9 mouse cellular contexts compared by ENCODE assay signal in genomic region chr2:25193330-25193770, GRCm38 (mm10). TPM values are rescaled to one million over a fixed set of nuclear protein-coding genes. Genes with fewer than 3 reads are reported as not detected.
DNase-seq lines count a peak whose midpoint lies in the region; ATAC-seq and TF ChIP-seq lines count a peak whose summit lies in the region.
"Had no signal": no experiment of that assay in that cellular context is flagged by ENCODE, and none has a peak within 500 bp of the region (broad histone marks: within the 10 kb centered on the region; RNA-seq: fewer than 3 reads in every experiment).

No protein-coding gene starts in this region.

- WGBS in forebrain, embryonic 10.5 days = 5% methylated on average over 6 of the region's 6 CpGs
- WGBS in heart, postnatal 0 days = 2% methylated on average over 6 of the region's 6 CpGs
- 3% methylated on average over 6 of the region's 6 CpGs for WGBS in liver, postnatal 0 days (ENCODE audit: insufficient replicate concordance)
- 3% methylated on average over 6 of the region's 6 CpGs for WGBS in neural tube, embryonic 13.5 days

- peak; percentile 56; the same call in 1 of the 2 replicates for TF ChIP-seq POLR2A in CH12.LX (IDR thresholded peaks at IDR 0.05; ENCODE audit: low read depth, low read length)

- peaks cover 14 to 36% of the 10 kb centered on the region in 2 experiments for H3K4me1 ChIP-seq in CH12.LX (ENCODE audit: control insufficient read depth in 1 of 2, insufficient read depth in 2 of 2)
- H3K4me1 ChIP-seq in forebrain, embryonic 10.5 days = peaks cover 45% of the 10 kb centered on the region
- no peaks in the 10 kb centered on the region for H3K4me1 ChIP-seq in heart, postnatal 0 days (ENCODE audit: control insufficient read depth, insufficient read depth)
- H3K4me1 ChIP-seq in liver, postnatal 0 days (ENCODE audit: insufficient read depth) = peaks cover 36% of the 10 kb centered on the region
- H3K4me1 ChIP-seq in neural tube, embryonic 13.5 days (replicated peaks) = peaks cover 14% of the 10 kb centered on the region; the same call in 1 of the 2 replicates

- peak overlapping the region; percentile 99 for H3K4me2 ChIP-seq in CH12.LX (ENCODE audit: insufficient read depth, low read depth, poor library complexity, severe bottlenecking)
- peak overlapping the region; percentile 30 for H3K4me2 ChIP-seq in heart, postnatal 0 days (ENCODE audit: low read depth, low read length)
- H3K4me2 ChIP-seq in liver, postnatal 0 days (ENCODE audit: low read depth, low read length) = peak overlapping the region; percentile 83
- H3K4me2 ChIP-seq in neural tube, embryonic 13.5 days = 0 out of 2 replicates have a peak overlapping the region, but pooled peaks have one; percentile 9

- H3K79me2 ChIP-seq in CH12.LX (replicated peaks; ENCODE audit: control insufficient read depth, extremely low read depth, insufficient read depth, poor library complexity, severe bottlenecking) = peaks cover 16% of the 10 kb centered on the region

- H3K9me3 ChIP-seq in CH12.LX (replicated peaks; ENCODE audit: low read length) = no peaks in the 10 kb centered on the region
- H3K9me3 ChIP-seq in forebrain, embryonic 10.5 days = no peaks in the 10 kb centered on the region
- no peaks in the 10 kb centered on the region for H3K9me3 ChIP-seq in heart, postnatal 0 days (replicated peaks; ENCODE audit: control insufficient read depth, low read length)
- H3K9me3 ChIP-seq in liver, postnatal 0 days (ENCODE audit: low read length) = no peaks in the 10 kb centered on the region
- H3K9me3 ChIP-seq in neural tube, embryonic 13.5 days = no peaks in the 10 kb centered on the region

- H3K4me3 ChIP-seq in CH12.LX (replicated peaks in 1 of 3; ENCODE audit: low read depth in 2 of 3, low read length in 2 of 3, poor library complexity in 1 of 3) = peak overlapping the region; percentile 8 to 83 (median 61)
- no peak overlapping the region for H3K4me3 ChIP-seq in forebrain, embryonic 10.5 days
- no peak overlapping the region for H3K4me3 ChIP-seq in heart, postnatal 0 days (ENCODE audit: low read depth, low read length)
- H3K4me3 ChIP-seq in liver, postnatal 0 days (ENCODE audit: low read depth, low read length) = peak overlapping the region; percentile 20; the same call in 1 of the 2 replicates
- H3K4me3 ChIP-seq in neural tube, embryonic 13.5 days = no peak overlapping the region

- dilution Hi-C loops in CH12.LX (cut with MboI; ENCODE audit: extremely low pct_ligation_motif_present, extremely low pct_unique_long_range_greater_than_20kb, low sequenced_read_pairs) = no loop called here

- H3K36me3 ChIP-seq in CH12.LX (replicated peaks in 1 of 2; ENCODE audit: control insufficient read depth in 1 of 2, insufficient read depth in 1 of 2, low read length in 1 of 2) = peaks cover 0 to 28% of the 10 kb centered on the region in 2 experiments
- peaks cover 6% of the 10 kb centered on the region for H3K36me3 ChIP-seq in forebrain, embryonic 10.5 days (replicated peaks)
- H3K36me3 ChIP-seq in heart, postnatal 0 days (replicated peaks; ENCODE audit: control insufficient read depth, insufficient read depth, low read length) = no peaks in the 10 kb centered on the region
- 0 out of 2 replicates have a peak, but pooled peaks cover 3% of the 10 kb centered on the region for H3K36me3 ChIP-seq in liver, postnatal 0 days (replicated peaks; ENCODE audit: insufficient read depth, low read length)
- H3K36me3 ChIP-seq in neural tube, embryonic 13.5 days = 0 out of 2 replicates have a peak, but pooled peaks cover 4% of the 10 kb centered on the region

- in situ Hi-C loops in CH12.LX (cut with MboI; ENCODE audit: low pct_ligation_motif_present, low pct_unique_long_range_greater_than_20kb, low sequenced_read_pairs) = no loop called here

- H3K9ac ChIP-seq in CH12.LX (ENCODE audit: insufficient read depth, low read depth) = peak overlapping the region; percentile 84; the same call in 1 of the 2 replicates
- no peak overlapping the region for H3K9ac ChIP-seq in heart, postnatal 0 days (replicated peaks; ENCODE audit: low read depth, low read length)
- peak overlapping the region; percentile 48; the same call in 1 of the 2 replicates for H3K9ac ChIP-seq in liver, postnatal 0 days (replicated peaks)
- H3K9ac ChIP-seq in neural tube, embryonic 13.5 days = no peak overlapping the region

- DNase-seq in CH12.LX (ENCODE audit: extremely low read depth) = peak; percentile 92
- DNase-seq in c-Kit-negative CD71-positive TER-119-positive erythroid progenitor cells, embryonic 14.5 days (ENCODE audit: low read depth, low spot score) = peak; percentile 63
- peak; percentile 84 for DNase-seq in forebrain, embryonic 10.5 days (ENCODE audit: extremely low spot score, low spot score)
- peak; percentile 87 for DNase-seq in heart, postnatal 0 days (ENCODE audit: low spot score)
- peak; percentile 92 to 93 for DNase-seq in kidney, postnatal 36 days
- peak; percentile 88 for DNase-seq in liver, postnatal 0 days
- DNase-seq in testis, postnatal 10 days (ENCODE audit: low spot score) = peak; percentile 83

- no peak; the same call in none of the 2 replicates for TF ChIP-seq RAD21 in CH12.LX (IDR thresholded peaks at IDR 0.05; ENCODE audit: low read depth, low read length)

- no peaks in the 10 kb centered on the region for H3K27me3 ChIP-seq in CH12.LX (replicated peaks)
- H3K27me3 ChIP-seq in forebrain, embryonic 10.5 days (ENCODE audit: poor library complexity, severe bottlenecking) = peaks cover 45% of the 10 kb centered on the region
- peaks cover 5% of the 10 kb centered on the region; the same call in 1 of the 2 replicates for H3K27me3 ChIP-seq in heart, postnatal 0 days (ENCODE audit: control insufficient read depth, insufficient read depth, low read length)
- H3K27me3 ChIP-seq in liver, postnatal 0 days (ENCODE audit: insufficient read depth, low read length) = no peaks in the 10 kb centered on the region
- H3K27me3 ChIP-seq in neural tube, embryonic 13.5 days = peaks cover 42% of the 10 kb centered on the region

- H3K27ac ChIP-seq in CH12.LX (ENCODE audit: insufficient read depth, low read depth) = peak overlapping the region; percentile 98; the same call in 1 of the 2 replicates
- no peak overlapping the region for H3K27ac ChIP-seq in forebrain, embryonic 10.5 days
- H3K27ac ChIP-seq in heart, postnatal 0 days (ENCODE audit: low read depth) = peak overlapping the region; percentile 46; the same call in 1 of the 2 replicates
- H3K27ac ChIP-seq in liver, postnatal 0 days (ENCODE audit: low read depth) = peak overlapping the region; percentile 70
- H3K27ac ChIP-seq in neural tube, embryonic 13.5 days (replicated peaks) = no peak overlapping the region

- peak; percentile 73 to 98 for TF ChIP-seq CTCF in CH12.LX (conservative IDR thresholded peaks at IDR 0.05 in 1 of 2, IDR thresholded peaks at IDR 0.05 in 1 of 2; ENCODE audit: low read depth in 2 of 2, low read length in 2 of 2)
- peak; percentile 95 for TF ChIP-seq CTCF in heart, postnatal 0 days (IDR thresholded peaks at IDR 0.05; ENCODE audit: low read depth)
- peak; percentile 98 for TF ChIP-seq CTCF in liver, postnatal 0 days (IDR thresholded peaks at IDR 0.05; ENCODE audit: low read depth)

- TF ChIP-seq EP300 in CH12.LX (IDR thresholded peaks at IDR 0.05; ENCODE audit: low read length) = no peak
- no peak for TF ChIP-seq EP300 in heart, postnatal 0 days (IDR thresholded peaks at IDR 0.05; ENCODE audit: low read depth)
- TF ChIP-seq EP300 in liver, postnatal 0 days (IDR thresholded peaks at IDR 0.05; ENCODE audit: low read depth) = no peak

- peak; percentile 71 for ATAC-seq in heart, postnatal 0 days (ENCODE audit: insufficient read depth, low read depth)
- ATAC-seq in liver, postnatal 0 days = peak; percentile 46
- peak; percentile 69 for ATAC-seq in neural tube, embryonic 13.5 days (ENCODE audit: low read depth)

RNA-seq across cellular contexts. Expression of gene Tor4a, which starts 3.3 kb away (rescaled TPM):
- total RNA-seq in CH12.LX (2012; rRNA removed) (17.5 and 20.4 TPM in 2 replicates), CH12.LX (2014; rRNA removed) (12.6 and 13.1 TPM in 2 replicates)
- 15.3 TPM in 2 replicates for polyA plus RNA-seq in CH12.LX (2012; ENCODE audit: insufficient read length, low read depth)
- 1.3 and 1.5 TPM in 2 replicates for polyA plus RNA-seq in forebrain, embryonic 10.5 days (2016; fragmentation: Nextera tagmentation; extraction: Ambion mirVana)
- 4.9 and 8.6 TPM in 2 replicates for total RNA-seq in heart, postnatal 0 days (2014; rRNA removed; ENCODE audit: low replicate concordance)
- polyA plus RNA-seq in heart, postnatal 0 days (2015; fragmentation: Nextera tagmentation; extraction: Ambion mirVana) = 4.4 and 5.2 TPM in 2 replicates
- 5.4 and 6.0 TPM in 2 replicates for polyA plus RNA-seq in liver, postnatal 0 days (2015; fragmentation: Nextera tagmentation; extraction: Ambion mirVana)
- polyA plus RNA-seq in neural tube, embryonic 13.5 days (2015; fragmentation: Nextera tagmentation; extraction: Ambion mirVana) = 1.2 and 1.4 TPM in 2 replicates

RNA-seq across cellular contexts. Expression of gene Nrarp, which starts 12.8 kb away (rescaled TPM):
- total RNA-seq in CH12.LX (2012; rRNA removed) (3.1 TPM in 2 replicates), CH12.LX (2014; rRNA removed) (0.24 and 0.35 TPM in 2 replicates)
- 0.14 and 0.20 TPM in 2 replicates for polyA plus RNA-seq in CH12.LX (2012; ENCODE audit: insufficient read length, low read depth)
- 37.4 and 40.7 TPM in 2 replicates for polyA plus RNA-seq in forebrain, embryonic 10.5 days (2016; fragmentation: Nextera tagmentation; extraction: Ambion mirVana)
- total RNA-seq in heart, postnatal 0 days (2014; rRNA removed; ENCODE audit: low replicate concordance) = 34.1 and 38.1 TPM in 2 replicates
- polyA plus RNA-seq in heart, postnatal 0 days (2015; fragmentation: Nextera tagmentation; extraction: Ambion mirVana) = 8.8 and 9.6 TPM in 2 replicates
- polyA plus RNA-seq in liver, postnatal 0 days (2015; fragmentation: Nextera tagmentation; extraction: Ambion mirVana) = 1.3 and 1.7 TPM in 2 replicates
- polyA plus RNA-seq in neural tube, embryonic 13.5 days (2015; fragmentation: Nextera tagmentation; extraction: Ambion mirVana) = 25.5 and 27.9 TPM in 2 replicates

RNA-seq across cellular contexts. Expression of gene Nelfb, which starts 17.9 kb away (rescaled TPM):
- total RNA-seq in CH12.LX (2012; rRNA removed) (57.0 and 58.7 TPM in 2 replicates), CH12.LX (2014; rRNA removed) (42.0 and 53.6 TPM in 2 replicates)
- polyA plus RNA-seq in CH12.LX (2012; ENCODE audit: insufficient read length, low read depth) = 52.5 and 58.0 TPM in 2 replicates
- polyA plus RNA-seq in forebrain, embryonic 10.5 days (2016; fragmentation: Nextera tagmentation; extraction: Ambion mirVana) = 128 and 130 TPM in 2 replicates
- total RNA-seq in heart, postnatal 0 days (2014; rRNA removed; ENCODE audit: low replicate concordance) = 49.0 and 63.7 TPM in 2 replicates
- 38.4 and 41.9 TPM in 2 replicates for polyA plus RNA-seq in heart, postnatal 0 days (2015; fragmentation: Nextera tagmentation; extraction: Ambion mirVana)
- polyA plus RNA-seq in liver, postnatal 0 days (2015; fragmentation: Nextera tagmentation; extraction: Ambion mirVana) = 19.3 and 22.3 TPM in 2 replicates
- polyA plus RNA-seq in neural tube, embryonic 13.5 days (2015; fragmentation: Nextera tagmentation; extraction: Ambion mirVana) = 95.1 and 99.9 TPM in 2 replicates

RNA-seq across cellular contexts. Expression of gene Stpg3, which starts 21.1 kb away (rescaled TPM):
- total RNA-seq in CH12.LX (2012; rRNA removed) = not detected in 2 replicates
- total RNA-seq in CH12.LX (2014; rRNA removed) = not detected in 2 replicates
- not detected in 2 replicates for polyA plus RNA-seq in CH12.LX (2012; ENCODE audit: insufficient read length, low read depth)
- not detected in 2 replicates for polyA plus RNA-seq in forebrain, embryonic 10.5 days (2016; fragmentation: Nextera tagmentation; extraction: Ambion mirVana)
- total RNA-seq in heart, postnatal 0 days (2014; rRNA removed; ENCODE audit: low replicate concordance) = not detected in 2 replicates
- not detected in 2 replicates for polyA plus RNA-seq in heart, postnatal 0 days (2015; fragmentation: Nextera tagmentation; extraction: Ambion mirVana)
- polyA plus RNA-seq in liver, postnatal 0 days (2015; fragmentation: Nextera tagmentation; extraction: Ambion mirVana) = not detected in 2 replicates
- 0.15 TPM in 1 of 2 replicates, not detected in the other for polyA plus RNA-seq in neural tube, embryonic 13.5 days (2015; fragmentation: Nextera tagmentation; extraction: Ambion mirVana)
- polyA plus RNA-seq: large intestine, adult 2 months had no signal

RNA-seq across cellular contexts. Expression of gene Fam166a, which starts 25.2 kb away (rescaled TPM):
- total RNA-seq in CH12.LX (2012; rRNA removed) = 0.38 and 0.42 TPM in 2 replicates
- total RNA-seq in CH12.LX (2014; rRNA removed) = not detected in 2 replicates
- polyA plus RNA-seq in CH12.LX (2012; ENCODE audit: insufficient read length, low read depth) = 23.4 and 35.0 TPM in 2 replicates
- polyA plus RNA-seq in forebrain, embryonic 10.5 days (2016; fragmentation: Nextera tagmentation; extraction: Ambion mirVana) = 0.67 and 0.80 TPM in 2 replicates
- not detected in 2 replicates for total RNA-seq in heart, postnatal 0 days (2014; rRNA removed; ENCODE audit: low replicate concordance)
- 0.33 TPM in 1 of 2 replicates, not detected in the other for polyA plus RNA-seq in heart, postnatal 0 days (2015; fragmentation: Nextera tagmentation; extraction: Ambion mirVana)
- not detected in 2 replicates for polyA plus RNA-seq in liver, postnatal 0 days (2015; fragmentation: Nextera tagmentation; extraction: Ambion mirVana)
- 0.89 TPM in 1 of 2 replicates, not detected in the other for polyA plus RNA-seq in neural tube, embryonic 13.5 days (2015; fragmentation: Nextera tagmentation; extraction: Ambion mirVana)
- polyA plus RNA-seq: large intestine, adult 2 months had no signal

Comparison
In these comparisons a context has a peak if more than half of its experiments do, and no peak if none do; other contexts are left out.
1. H3K27ac ChIP-seq: peak in CH12.LX (single experiment), heart, postnatal 0 days (single experiment) and liver, postnatal 0 days (single experiment); none in forebrain, embryonic 10.5 days (single experiment) and neural tube, embryonic 13.5 days (single experiment).
2. H3K4me2 ChIP-seq: peak in every context shown above with its lines; median percentile 99 in CH12.LX; 83 in liver, postnatal 0 days; 30 in heart, postnatal 0 days; 9 in neural tube, embryonic 13.5 days.
3. H3K4me3 ChIP-seq: peak in CH12.LX (3 of 3) and liver, postnatal 0 days (single experiment); none in forebrain, embryonic 10.5 days (single experiment), heart, postnatal 0 days (single experiment) and neural tube, embryonic 13.5 days (single experiment).
4. H3K9ac ChIP-seq: peak in CH12.LX (single experiment) and liver, postnatal 0 days (single experiment); none in heart, postnatal 0 days (single experiment) and neural tube, embryonic 13.5 days (single experiment).
5. Peak in every context shown above with its lines, with median percentiles within 50 percentile points of each other: DNase-seq, CTCF ChIP-seq and ATAC-seq.